Mouse (Mus musculus) kidney, postnatal 4 days (tissue): ENCODE results near the gene Gm13871.
"Not testable (repeated sequence)": the region's sequence is repeated elsewhere in the genome, so short reads cannot be mapped to it uniquely, and the experiment has no call there.

ENCODE experiments used
- DNase-seq, 2 experiments: peaks; one replicate each; pipeline ENCODE4 v3.0.0; 2021; ENCODE audit warnings: mixed read lengths in 2 of 2

Gene Gm13871

GRCm38 (mm10) chr4:73905853-73906252 lies at the start of gene Gm13871:
Gene Gm13871, minus strand, starts transcription at chr4:73905953.
- not testable (repeated sequence) for DNase-seq

DNA sequence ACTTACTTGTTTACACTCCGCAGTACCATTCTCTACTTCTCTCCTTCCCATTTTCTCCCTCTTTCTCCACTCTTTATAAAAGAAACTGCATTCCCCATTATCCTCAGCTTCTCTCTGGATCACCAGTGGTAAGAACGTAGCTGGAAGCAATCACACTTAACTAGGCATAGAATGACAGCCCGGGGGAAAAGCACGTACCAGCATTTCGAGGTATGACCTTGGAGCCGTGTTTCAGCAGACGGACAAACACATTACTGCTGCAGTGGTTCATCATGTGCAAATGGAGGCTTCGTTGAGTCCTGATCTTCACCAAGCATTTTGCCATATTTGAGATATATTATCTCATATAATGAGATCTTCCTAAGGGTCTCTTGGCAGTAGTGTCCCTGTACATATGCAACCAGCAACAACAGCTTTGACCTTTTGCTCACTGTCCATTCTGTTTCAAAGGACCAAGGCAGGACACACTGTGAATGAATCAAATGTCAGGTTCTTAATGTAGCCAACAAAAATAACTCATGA lies 44.7 kb upstream of the Gm13871 start, which contains the start of gene 2310002L09Rik:
Gene 2310002L09Rik (minus strand): TSS at position 472 of the 522 bp plus-strand sequence.
- no peak for DNase-seq

GRCm38 (mm10) chr4:73920660-73921059 lies 14.9 kb upstream of the Gm13871 start, which contains the start of gene Gm11756:
Gene Gm11756, minus strand, starts transcription at chr4:73920760.
- DNase-seq = not testable (repeated sequence)

GRCm38 (mm10) chr4:73891012-73891411 lies 14.7 kb downstream of the Gm13871 start, which contains the start of gene Gm11757:
Gene Gm11757, minus strand, starts transcription at chr4:73891112.
- DNase-seq = not testable (repeated sequence)

DNA sequence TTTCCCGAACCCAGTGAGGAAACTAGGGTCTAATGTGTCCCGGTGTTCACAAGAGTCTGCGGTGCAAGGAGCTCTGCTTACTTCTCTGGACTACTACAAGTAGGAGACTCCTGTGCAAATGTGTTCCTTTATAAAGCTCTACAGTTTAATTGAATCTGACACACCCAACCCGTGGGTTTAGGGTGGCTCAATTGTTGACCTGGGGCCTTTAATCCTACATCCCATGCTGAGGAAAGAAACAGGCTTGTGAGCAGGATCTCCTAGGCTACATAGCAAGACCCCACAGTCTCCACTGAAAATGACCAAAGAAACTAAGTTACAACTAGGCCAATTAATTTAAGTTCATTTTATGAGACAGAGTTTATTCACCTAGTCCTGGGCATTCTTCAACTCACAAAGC lies 29.6 kb downstream of the Gm13871 start, which contains the start of gene Gm11758:
Gene Gm11758 (minus strand): TSS at position 101 of the 400 bp plus-strand sequence.
- DNase-seq = not testable (repeated sequence)
